Mouse (Mus musculus): Measurements from ENCODE around the gene Pigh.

Gene Pigh

GRCm38 (mm10) chr12:79068306-79068705 lies 21.1 kb downstream of the Pigh start:
- ATAC-seq (ENCODE audit: insufficient number of reproducible peaks, low FRiP score, low TSS enrichment), result no peak

GRCm38 (mm10) chr12:79067526-79067925 lies 21.9 kb downstream of the Pigh start:
- no peak for ATAC-seq (ENCODE audit: insufficient number of reproducible peaks, low FRiP score, low TSS enrichment)

DNA sequence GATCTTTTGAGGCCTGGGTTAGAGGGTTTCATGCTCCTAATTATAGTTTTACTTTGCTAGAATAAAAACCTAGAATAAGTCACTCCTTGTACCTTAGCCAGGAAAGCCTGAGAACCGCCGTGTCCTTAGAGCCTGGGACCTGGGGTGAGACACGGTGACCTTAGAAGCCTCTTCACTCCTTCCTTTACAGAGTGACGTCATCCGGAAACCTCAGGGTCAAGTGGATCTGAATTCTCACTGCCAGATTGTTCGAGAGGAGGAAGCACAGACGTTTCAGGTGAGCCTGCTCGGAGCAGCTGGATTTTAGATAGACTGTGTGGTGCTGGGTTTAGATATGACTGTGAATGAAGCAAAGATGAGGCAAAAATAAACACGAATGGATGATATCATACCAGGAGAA lies 23.0 kb downstream of the Pigh start:
- ATAC-seq (ENCODE audit: insufficient number of reproducible peaks, low FRiP score, low TSS enrichment), result no peak

GRCm38 (mm10) chr12:79064451-79064850 lies 25.0 kb downstream of the Pigh start:
- no peak for ATAC-seq (ENCODE audit: insufficient number of reproducible peaks, low FRiP score, low TSS enrichment)

GRCm38 (mm10) chr12:79060766-79061652 lies 28.4 kb downstream of the Pigh start:
- no peak for ATAC-seq (ENCODE audit: insufficient number of reproducible peaks, low FRiP score, low TSS enrichment)

DNA sequence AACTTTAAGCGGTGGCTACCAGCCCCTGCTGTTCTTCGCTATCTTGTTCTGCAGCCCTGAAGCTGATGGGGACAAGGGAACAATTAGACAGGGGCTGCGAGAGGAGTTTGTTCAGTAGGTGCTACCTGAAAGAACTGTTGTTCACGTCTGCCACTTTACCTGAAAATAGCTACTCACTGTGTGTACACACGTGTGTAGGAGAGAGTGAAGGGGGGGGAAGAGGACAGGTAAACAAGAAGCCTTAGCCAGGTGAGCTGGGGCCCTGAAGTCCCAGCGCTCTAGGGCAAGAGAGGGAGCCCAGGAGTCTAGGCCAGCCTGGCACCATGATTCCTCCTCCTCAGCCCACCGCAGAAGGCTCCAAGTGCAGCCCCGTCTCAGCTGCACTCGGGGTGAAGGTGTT lies 29.3 kb downstream of the Pigh start:
- ATAC-seq (ENCODE audit: insufficient number of reproducible peaks, low FRiP score, low TSS enrichment), result no peak

DNA sequence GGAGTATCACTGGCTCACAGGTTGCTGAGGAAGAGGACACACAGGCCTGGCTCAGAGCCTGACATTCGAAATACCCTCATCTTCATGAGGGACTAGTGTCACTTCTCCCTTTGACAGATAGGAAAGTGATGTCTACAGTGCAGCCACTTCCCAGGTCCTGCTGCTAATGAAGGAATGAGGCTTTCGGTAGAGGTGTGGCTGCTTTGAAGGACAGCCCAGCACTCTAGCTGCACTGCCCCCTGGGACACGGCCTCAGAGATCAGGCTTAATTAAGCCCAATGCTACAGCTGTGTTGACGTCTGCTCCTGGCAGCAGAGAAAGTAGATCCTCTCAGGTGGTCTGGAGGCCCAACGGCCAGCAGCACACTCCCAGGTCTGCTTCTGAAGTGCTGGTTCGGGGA lies 29.9 kb downstream of the Pigh start:
- no peak for ATAC-seq (ENCODE audit: insufficient number of reproducible peaks, low FRiP score, low TSS enrichment)

DNA sequence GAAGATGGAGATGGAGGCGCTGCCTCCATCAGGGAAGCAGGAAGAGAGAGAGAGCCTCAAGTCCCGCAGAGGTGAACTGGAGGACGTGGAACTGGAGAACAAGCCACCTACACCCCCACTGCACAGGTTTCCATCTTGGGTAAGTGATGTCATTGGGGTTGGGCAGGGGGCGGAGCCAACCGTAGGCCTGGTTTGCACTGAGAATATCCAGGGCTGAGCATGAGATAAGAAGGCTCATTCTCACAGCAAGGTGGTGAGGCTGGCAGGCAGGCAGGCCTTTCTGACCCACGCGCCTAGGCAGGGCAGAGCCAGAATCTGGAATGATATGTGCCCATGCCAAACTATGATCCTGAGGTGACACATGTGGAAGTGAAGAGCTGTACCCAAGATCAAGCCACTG lies 34.2 kb downstream of the Pigh start:
- ATAC-seq (ENCODE audit: insufficient number of reproducible peaks, low FRiP score, low TSS enrichment), result no peak

GRCm38 (mm10) chr12:79052073-79052472 lies 37.4 kb downstream of the Pigh start:
- ATAC-seq (ENCODE audit: insufficient number of reproducible peaks, low FRiP score, low TSS enrichment), result no peak

DNA sequence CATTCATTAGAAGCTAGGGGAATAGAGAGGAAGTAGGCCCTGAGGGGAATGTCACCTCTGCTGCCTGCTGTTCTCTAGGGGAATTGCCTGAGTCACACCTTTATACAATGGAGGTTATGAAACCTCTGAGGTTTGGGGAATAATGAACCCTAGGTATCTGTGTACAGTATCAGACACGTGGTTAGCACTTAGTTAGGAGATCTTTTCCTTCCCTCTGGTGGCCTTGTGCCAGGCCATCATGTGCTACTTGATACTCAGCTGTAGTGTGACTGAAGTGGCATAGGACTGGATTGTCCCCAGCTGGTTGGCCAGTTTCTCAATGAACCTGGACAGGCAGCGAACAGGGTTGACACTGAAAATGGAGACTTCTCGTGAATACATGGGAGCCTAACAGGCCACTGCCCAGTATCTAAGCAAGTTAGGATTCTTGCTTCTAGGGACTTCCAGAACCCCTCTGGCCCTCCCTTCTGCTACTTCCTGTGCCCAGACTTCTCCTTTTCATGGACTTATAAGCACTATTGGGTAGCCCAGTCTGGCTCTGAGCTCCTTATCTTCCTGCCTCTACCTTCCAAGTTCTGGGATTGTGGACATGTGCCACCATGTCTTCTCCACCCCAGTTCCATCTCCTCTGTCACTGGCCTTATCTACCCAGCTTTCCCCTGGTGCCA lies 38.8 kb downstream of the Pigh start:
- no peak for ATAC-seq (ENCODE audit: insufficient number of reproducible peaks, low FRiP score, low TSS enrichment)

DNA sequence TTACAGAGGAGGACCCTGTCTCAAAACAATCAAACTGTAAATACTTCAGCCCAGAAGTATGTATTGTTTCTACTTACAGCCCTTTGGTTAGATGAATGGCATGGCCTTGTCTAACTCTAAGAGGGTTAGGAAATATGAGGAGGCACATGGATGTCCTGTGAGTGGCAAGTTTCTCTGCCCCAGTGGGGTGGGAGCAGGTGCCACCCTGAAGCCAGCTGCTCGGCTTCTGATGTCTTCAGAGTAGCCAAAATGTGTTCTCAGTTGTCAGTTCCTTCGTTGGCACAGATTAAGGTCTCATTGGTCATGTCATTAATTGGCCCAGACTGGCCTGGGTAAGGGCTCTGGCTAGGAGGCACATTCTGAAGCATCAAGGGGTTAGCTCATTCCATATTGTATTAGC lies 39.6 kb downstream of the Pigh start:
- no peak for ATAC-seq (ENCODE audit: insufficient number of reproducible peaks, low FRiP score, low TSS enrichment)

GRCm38 (mm10) chr12:79048898-79049297 lies 40.6 kb downstream of the Pigh start:
- ATAC-seq (ENCODE audit: insufficient number of reproducible peaks, low FRiP score, low TSS enrichment), result no peak

DNA sequence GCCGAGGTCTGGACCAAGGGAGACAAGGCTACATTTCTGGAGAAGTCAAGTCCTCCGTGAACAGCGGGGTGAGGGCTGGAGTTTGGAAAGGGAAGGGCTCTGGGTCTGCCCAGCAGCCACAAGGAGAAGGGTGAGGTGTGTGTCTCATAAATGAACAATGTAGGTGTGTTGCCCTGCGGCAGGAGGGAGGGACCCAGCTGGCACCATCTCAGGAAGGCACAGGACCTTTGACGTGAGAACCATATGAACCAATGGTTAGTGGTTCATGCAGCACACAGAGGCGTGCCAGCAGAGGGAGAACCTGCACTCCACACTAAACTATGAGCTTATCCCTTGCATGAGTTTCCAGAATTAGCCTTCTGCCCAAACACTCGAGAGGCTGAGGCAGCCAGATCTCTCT lies 42.2 kb downstream of the Pigh start:
- no peak for ATAC-seq (ENCODE audit: insufficient number of reproducible peaks, low FRiP score, low TSS enrichment)

- ATAC-seq (ENCODE audit: insufficient number of reproducible peaks, low FRiP score, low TSS enrichment), result no peak
These were observed 43.3 kb downstream of the Pigh start for GRCm38 (mm10) chr12:79046171-79046570.

GRCm38 (mm10) chr12:79044668-79045067 lies 44.8 kb downstream of the Pigh start:
- ATAC-seq (ENCODE audit: insufficient number of reproducible peaks, low FRiP score, low TSS enrichment), result no peak

DNA sequence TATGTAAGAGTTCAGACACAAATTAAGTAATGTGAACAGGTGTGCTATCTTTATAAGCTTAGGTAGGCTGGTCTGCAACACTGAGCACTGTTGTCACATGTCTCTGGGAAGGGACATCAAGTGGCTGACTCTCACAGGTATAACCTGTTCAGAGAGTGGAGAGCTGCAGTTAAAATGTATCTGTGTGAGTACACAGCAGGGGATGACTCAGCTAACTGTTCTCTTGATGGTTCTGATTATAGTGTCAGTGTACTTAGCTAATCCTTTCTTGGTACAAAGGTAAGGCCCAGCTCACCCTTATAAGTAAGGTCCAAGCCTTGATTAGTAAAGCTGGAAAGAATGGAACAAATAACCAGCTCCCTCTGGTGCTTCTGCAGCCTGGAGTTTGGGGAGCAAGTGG lies 48.0 kb downstream of the Pigh start:
- no peak for ATAC-seq (ENCODE audit: insufficient number of reproducible peaks, low FRiP score, low TSS enrichment)

- no peak for ATAC-seq (ENCODE audit: insufficient number of reproducible peaks, low FRiP score, low TSS enrichment)
These were observed 49.1 kb downstream of the Pigh start for GRCm38 (mm10) chr12:79040201-79040827.

GRCm38 (mm10) chr12:79039708-79040107 lies 49.7 kb downstream of the Pigh start:
- ATAC-seq (ENCODE audit: insufficient number of reproducible peaks, low FRiP score, low TSS enrichment), result no peak

DNA sequence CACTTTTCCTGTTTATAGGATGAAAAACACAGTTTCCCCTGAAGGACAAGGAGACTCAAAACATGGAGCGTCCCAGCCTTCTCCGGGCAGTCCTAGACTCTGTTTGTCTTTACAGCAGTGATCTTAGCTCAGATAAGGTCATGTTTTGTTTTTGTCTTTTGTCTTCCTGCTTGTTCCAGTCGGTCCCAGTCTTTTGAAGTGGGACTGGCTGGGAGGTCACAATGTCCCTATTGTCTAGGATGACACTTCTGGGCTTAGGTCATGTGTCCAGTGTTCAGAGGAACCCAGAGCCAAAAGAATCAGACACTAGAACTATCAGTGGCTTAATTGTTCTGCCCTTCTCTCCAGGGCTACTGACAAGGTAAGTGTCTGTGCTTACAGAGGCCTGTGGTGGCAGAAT lies 54.1 kb downstream of the Pigh start:
- no peak for ATAC-seq (ENCODE audit: insufficient number of reproducible peaks, low FRiP score, low TSS enrichment)

DNA sequence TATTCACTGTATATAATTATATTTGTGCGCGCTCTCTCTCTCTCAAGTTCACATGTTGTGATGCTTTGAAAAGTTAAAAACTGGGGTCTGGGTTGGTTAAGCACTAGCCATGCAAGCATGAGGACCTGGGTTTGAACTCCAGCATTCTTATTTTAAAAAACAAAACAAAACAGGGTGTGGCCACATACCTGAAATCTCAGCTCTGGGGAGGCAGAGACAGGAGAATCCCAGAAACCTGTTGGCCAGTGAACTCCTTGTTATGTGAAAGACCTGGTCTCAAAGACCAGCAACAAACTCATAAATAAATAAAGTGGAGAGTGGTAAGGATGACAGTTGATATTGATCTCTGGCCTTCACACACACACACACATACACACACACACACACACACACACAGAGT lies 55.1 kb downstream of the Pigh start:
- no peak for ATAC-seq (ENCODE audit: insufficient number of reproducible peaks, low FRiP score, low TSS enrichment)

All from cerebellum, adult (tissue).